Mouse (Mus musculus) midbrain, embryonic 11.5 days (tissue): ENCODE data around the gene Ccn1. TPM values are rescaled to one million over a fixed set of nuclear protein-coding genes. Genes with fewer than 3 reads are reported as not detected.

ENCODE experiments used
- ATAC-seq: fragments of 200-750 bp; cut with Nextera tagmentation; 2 replicates; pipeline ENCODE4 v1.8.0; 2017; ENCODE audit warnings: moderate TSS enrichment, moderate library complexity; ENCODE audit not compliant: low FRiP score
- DNase-seq: peaks from one replicate; pipeline ENCODE4 v3.0.0; 2015; ENCODE audit warnings: low spot score; ENCODE audit errors: missing footprints
- H3K27ac ChIP-seq: fragments of 300-500 bp; sonication (generic); 2 replicates; pipeline ENCODE4 v1.5.1; 2014; ENCODE audit warnings: low read depth, low read length
- H3K27me3 ChIP-seq: fragments of 300-500 bp; sonication (generic); 2 replicates; pipeline ENCODE4 v1.6.1; 2014; ENCODE audit warnings: mild to moderate bottlenecking, low read length, moderate library complexity, mixed read lengths; ENCODE audit not compliant: control insufficient read depth, insufficient read depth
- H3K36me3 ChIP-seq: fragments of 300-500 bp; sonication (generic); 2 replicates; pipeline ENCODE4 v1.6.1; 2014; ENCODE audit warnings: mild to moderate bottlenecking, low read length, moderate library complexity, mixed read lengths; ENCODE audit not compliant: control insufficient read depth, insufficient read depth
- H3K4me1 ChIP-seq: fragments of 300-500 bp; sonication (generic); 2 replicates; pipeline ENCODE4 v1.6.1; 2014; ENCODE audit warnings: low read length; ENCODE audit not compliant: control insufficient read depth, insufficient read depth
- H3K4me2 ChIP-seq: fragments of 300-500 bp; sonication (generic); 2 replicates; pipeline ENCODE4 v1.6.1; 2014; ENCODE audit warnings: mild to moderate bottlenecking, moderate library complexity
- H3K4me3 ChIP-seq: fragments of 300-500 bp; sonication (generic); 2 replicates; pipeline ENCODE4 v1.5.1; 2014; ENCODE audit warnings: low read depth, low read length
- H3K9ac ChIP-seq: fragments of 300-500 bp; sonication (generic); 2 replicates; pipeline ENCODE4 v1.6.1; 2014; ENCODE audit warnings: low read length
- H3K9me3 ChIP-seq: fragments of 300-500 bp; sonication (generic); 2 replicates; pipeline ENCODE4 v1.6.1; 2016; ENCODE audit warnings: low read length; ENCODE audit not compliant: control insufficient read depth
- WGBS: fragments of 180-500 bp; shearing (Covaris S2); extraction: QIAGEN DNeasy Blood & Tissue Kit; methylation state at CpG from one replicate; pipeline ENCODE4 v1.1.7; 2014; 5-methylcytosine and 5-hydroxymethylcytosine counted together
- polyA plus RNA-seq: library from polyadenylated mRNA; unstranded; fragments of >200 nt; fragmentation: Nextera tagmentation; extraction: Ambion mirVana; gene quantifications from 2 replicates; pipeline ENCODE4 v1.2.1, GENCODE M21; 2014

The Ccn1 gene
- polyA plus RNA-seq, 1 experiment from 2014 or later: 15.7 TPM

DNA sequence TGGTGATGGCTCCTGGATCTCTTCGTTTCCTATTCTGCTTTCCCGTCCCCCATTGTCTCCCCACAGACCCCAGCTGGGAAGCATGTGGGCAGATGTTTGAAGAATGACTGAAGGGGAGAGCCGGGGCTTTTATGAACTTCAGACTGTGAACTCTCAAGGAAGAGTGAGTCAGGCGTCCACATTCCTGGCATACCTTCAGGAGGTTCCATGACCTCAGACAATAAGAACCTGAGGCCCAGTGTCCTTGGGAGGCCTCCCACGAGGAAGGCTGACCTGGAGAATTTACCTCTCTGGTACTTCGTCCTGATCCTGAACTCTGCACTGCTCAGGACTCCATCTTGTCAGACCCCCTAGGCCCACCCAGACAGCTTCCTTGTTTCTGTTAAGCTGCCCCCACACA is 16.9 kb downstream of the Ccn1 start:
- WGBS: 27% methylated on average over 6 of the region's 6 CpGs
- H3K4me3 ChIP-seq: no peak overlapping the region
- H3K27ac ChIP-seq: no peak overlapping the region
- DNase-seq (no peak), ATAC-seq (no peak)
- H3K4me2 ChIP-seq: no peak overlapping the region
- H3K9me3 ChIP-seq: no peaks in the 10 kb centered on the region
- H3K9ac ChIP-seq: no peak overlapping the region
- H3K4me1 ChIP-seq: no peaks in the 10 kb centered on the region
- H3K27me3 ChIP-seq: no peaks in the 10 kb centered on the region
- no peaks in the 10 kb centered on the region for H3K36me3 ChIP-seq

DNA sequence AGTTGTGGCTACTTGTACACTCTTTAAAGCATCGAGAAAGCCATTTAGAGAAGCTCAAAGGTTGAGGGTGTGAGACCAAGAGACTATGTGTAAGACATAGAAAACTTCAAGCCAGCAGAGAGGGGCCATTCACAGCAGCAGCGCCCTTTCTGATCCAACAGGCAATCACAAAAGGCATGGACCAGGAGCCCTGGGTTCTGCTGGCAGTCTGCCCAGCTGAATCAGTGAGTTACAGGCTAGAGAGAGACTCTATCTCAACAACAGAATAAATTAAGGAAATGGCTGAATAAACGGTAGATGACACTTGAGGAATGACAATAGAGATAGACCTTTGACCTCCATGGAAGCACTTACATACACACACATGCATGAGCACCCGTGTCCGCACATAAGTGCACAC is 21.1 kb downstream of the Ccn1 start:
- Histone ChIP-seq H3K9me3 (no peaks in the 10 kb centered on the region), H3K9ac (no peak overlapping the region), H3K4me1 (no peaks in the 10 kb centered on the region), H3K27ac (no peak overlapping the region), H3K4me2 (no peak overlapping the region), H3K27me3 (no peaks in the 10 kb centered on the region), H3K4me3 (no peak overlapping the region), H3K36me3 (no peaks in the 10 kb centered on the region)
- no peak for DNase-seq
- no peak for ATAC-seq
- WGBS: 80% methylated on average over 5 of the region's 5 CpGs

DNA sequence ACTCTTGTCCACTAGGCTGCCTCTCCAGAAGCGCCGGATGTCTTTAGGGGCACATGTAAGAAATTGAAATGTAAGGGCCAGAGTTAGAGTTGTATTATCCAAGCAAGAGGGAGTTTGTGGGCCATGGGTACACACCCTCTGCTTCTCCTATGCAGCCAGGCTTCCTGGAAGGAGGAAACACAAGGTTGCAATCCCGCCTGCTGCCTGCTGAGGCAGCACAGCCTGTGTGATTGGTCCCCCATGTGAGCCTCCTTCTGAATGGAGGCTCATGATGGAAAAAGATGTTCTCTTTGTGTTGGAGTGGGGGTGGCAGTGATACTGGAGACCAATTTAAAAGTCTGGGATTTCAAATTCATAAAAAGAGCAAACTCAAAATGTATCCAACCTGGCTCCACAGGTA is 22.0 kb downstream of the Ccn1 start:
- ATAC-seq: 0 out of 2 replicates have a peak, but pooled peaks have one; percentile 50
- Histone ChIP-seq H3K27me3 (no peaks in the 10 kb centered on the region), H3K4me1 (no peaks in the 10 kb centered on the region), H3K9me3 (no peaks in the 10 kb centered on the region), H3K36me3 (no peaks in the 10 kb centered on the region), H3K27ac (no peak overlapping the region), H3K4me3 (no peak overlapping the region), H3K4me2 (no peak overlapping the region), H3K9ac (no peak overlapping the region)
- DNase-seq: peak; percentile 86
- WGBS: 67% methylated on average over 3 of the region's 3 CpGs

DNA sequence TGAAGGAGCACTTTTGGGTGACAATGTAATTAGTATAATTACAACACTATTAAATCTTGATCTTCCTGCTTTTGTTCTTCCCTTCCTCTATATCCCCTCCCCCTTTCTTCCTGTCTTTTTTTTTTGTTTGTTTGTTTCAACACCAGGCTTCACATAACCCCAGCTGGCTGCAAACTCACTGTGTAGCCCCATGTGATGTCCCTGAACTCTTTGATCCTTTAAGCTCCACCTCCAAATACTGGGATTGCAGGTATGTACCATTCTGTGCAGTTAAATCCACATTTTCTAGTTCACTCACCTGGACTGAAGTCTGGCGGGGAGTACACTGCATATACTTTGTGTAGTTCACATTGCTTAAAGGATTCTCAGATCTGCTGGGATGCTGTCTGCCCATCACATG is 23.7 kb downstream of the Ccn1 start:
- ATAC-seq: no peak

DNA sequence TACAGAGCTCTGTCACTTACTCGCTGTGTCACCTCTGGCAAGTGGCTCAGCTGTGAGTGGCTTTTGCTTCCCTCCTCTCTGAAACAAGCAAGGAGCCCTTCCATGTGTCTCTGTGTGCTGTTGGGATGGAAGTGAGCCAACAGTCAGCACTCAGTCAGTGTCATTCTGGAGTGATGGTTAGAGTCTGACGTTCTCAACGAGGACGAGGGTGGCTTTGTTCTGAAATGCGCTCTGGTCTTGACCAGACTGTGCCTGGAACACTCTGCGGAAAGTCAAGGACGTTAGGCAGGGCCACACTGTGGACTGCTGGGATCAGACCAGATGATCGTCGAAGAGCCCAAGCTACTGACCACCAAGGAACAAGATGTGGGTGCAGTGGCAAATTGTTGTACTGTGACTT is 24.2 kb downstream of the Ccn1 start:
- Histone ChIP-seq H3K4me1 (no peaks in the 10 kb centered on the region), H3K27me3 (no peaks in the 10 kb centered on the region), H3K9me3 (no peaks in the 10 kb centered on the region), H3K9ac (no peak overlapping the region), H3K4me2 (no peak overlapping the region), H3K4me3 (no peak overlapping the region), H3K36me3 (no peaks in the 10 kb centered on the region), H3K27ac (no peak overlapping the region)
- 89% methylated on average over 9 of the region's 9 CpGs for WGBS
- ATAC-seq: no peak
- DNase-seq: no peak

More for the DNA sequence above, 23.7 kb downstream of the Ccn1 start:
- no peaks in the 10 kb centered on the region for H3K9me3 ChIP-seq
- H3K4me1 ChIP-seq: no peaks in the 10 kb centered on the region
- no peak overlapping the region for H3K4me3 ChIP-seq
- no peak overlapping the region for H3K9ac ChIP-seq
- WGBS: 95% methylated on average over 1 of the region's 1 CpGs
- H3K27ac ChIP-seq: no peak overlapping the region
- no peaks in the 10 kb centered on the region for H3K36me3 ChIP-seq
- DNase-seq: no peak
- H3K4me2 ChIP-seq: no peak overlapping the region
- H3K27me3 ChIP-seq: no peaks in the 10 kb centered on the region

DNA sequence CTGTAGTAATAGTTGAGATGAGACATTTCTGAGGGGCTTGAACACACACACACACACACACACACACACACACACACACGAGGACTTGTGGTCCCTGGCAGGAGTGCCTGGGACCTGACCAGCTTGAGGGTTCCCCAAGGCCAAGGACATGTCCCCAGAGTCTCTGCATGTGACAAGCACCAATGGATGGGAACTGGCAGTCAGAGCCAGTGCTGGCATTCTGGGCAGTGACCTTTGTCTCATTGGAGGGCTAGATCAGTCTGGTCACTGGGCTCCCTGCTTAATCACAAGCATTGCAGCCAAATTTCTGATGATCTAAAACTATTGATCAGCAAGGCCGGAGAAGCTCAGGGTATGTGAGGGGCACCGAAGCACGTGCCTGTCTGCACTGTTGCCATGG is 25.0 kb downstream of the Ccn1 start:
- no peak overlapping the region for H3K4me3 ChIP-seq
- ATAC-seq: no peak
- no peak for DNase-seq
- no peak overlapping the region for H3K9ac ChIP-seq
- no peaks in the 10 kb centered on the region for H3K9me3 ChIP-seq
- H3K4me2 ChIP-seq: no peak overlapping the region
- WGBS: 78% methylated on average over 4 of the region's 4 CpGs
- H3K27ac ChIP-seq: no peak overlapping the region
- no peaks in the 10 kb centered on the region for H3K36me3 ChIP-seq
- H3K4me1 ChIP-seq: no peaks in the 10 kb centered on the region
- H3K27me3 ChIP-seq: no peaks in the 10 kb centered on the region

DNA sequence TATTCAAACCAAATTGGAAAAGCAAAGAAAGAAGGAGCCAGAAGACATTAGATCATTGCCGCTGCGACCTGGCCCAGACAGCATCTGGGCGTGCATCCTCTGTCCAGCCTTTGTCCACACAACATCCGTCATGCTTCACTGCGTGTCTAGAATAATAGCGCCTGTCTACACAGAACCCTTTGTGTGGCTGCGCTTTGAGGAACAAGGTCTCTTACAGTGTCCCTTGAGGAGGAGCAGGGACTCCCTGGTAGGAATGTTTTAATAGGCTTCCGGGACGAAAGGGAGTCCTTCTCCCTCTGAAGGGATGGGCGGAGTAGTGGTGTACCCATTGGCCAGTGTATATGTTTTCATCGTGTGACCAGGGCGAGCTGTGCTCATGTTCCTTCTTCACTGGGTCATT is 26.7 kb downstream of the Ccn1 start:
- no peaks in the 10 kb centered on the region for H3K9me3 ChIP-seq
- no peaks in the 10 kb centered on the region for H3K36me3 ChIP-seq
- no peaks in the 10 kb centered on the region for H3K4me1 ChIP-seq
- no peak overlapping the region for H3K27ac ChIP-seq
- H3K4me2 ChIP-seq: no peak overlapping the region
- DNase-seq (no peak), ATAC-seq (no peak)
- no peaks in the 10 kb centered on the region for H3K27me3 ChIP-seq
- H3K9ac ChIP-seq: no peak overlapping the region
- H3K4me3 ChIP-seq: no peak overlapping the region
- 85% methylated on average over 12 of the region's 12 CpGs for WGBS

DNA sequence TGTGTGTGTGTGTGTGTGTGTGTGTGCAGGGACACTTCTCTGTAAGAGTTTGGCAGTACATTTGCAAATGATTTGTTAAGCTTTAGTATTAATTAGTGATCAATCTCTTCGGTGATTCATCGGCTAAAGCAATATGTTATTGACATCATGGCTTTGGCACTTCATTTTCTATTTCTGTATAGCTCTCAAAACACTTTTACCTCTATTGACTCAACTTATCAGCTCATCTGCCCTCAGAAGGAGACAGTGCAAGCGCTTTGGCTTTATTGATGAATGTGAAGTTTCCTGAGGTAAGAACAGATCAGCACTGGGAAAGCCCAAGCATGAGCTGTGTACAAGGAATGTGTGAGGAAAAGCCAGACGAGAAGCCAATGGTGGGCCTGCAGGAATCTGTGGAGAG is 28.6 kb downstream of the Ccn1 start:
- WGBS: 95% methylated on average over 4 of the region's 4 CpGs
- no peak for DNase-seq
- no peak overlapping the region for H3K27ac ChIP-seq
- no peaks in the 10 kb centered on the region for H3K4me1 ChIP-seq
- H3K4me3 ChIP-seq: no peak overlapping the region
- no peaks in the 10 kb centered on the region for H3K27me3 ChIP-seq
- H3K9ac ChIP-seq: no peak overlapping the region
- H3K4me2 ChIP-seq: no peak overlapping the region
- no peaks in the 10 kb centered on the region for H3K36me3 ChIP-seq
- no peaks in the 10 kb centered on the region for H3K9me3 ChIP-seq
- no peak for ATAC-seq

DNA sequence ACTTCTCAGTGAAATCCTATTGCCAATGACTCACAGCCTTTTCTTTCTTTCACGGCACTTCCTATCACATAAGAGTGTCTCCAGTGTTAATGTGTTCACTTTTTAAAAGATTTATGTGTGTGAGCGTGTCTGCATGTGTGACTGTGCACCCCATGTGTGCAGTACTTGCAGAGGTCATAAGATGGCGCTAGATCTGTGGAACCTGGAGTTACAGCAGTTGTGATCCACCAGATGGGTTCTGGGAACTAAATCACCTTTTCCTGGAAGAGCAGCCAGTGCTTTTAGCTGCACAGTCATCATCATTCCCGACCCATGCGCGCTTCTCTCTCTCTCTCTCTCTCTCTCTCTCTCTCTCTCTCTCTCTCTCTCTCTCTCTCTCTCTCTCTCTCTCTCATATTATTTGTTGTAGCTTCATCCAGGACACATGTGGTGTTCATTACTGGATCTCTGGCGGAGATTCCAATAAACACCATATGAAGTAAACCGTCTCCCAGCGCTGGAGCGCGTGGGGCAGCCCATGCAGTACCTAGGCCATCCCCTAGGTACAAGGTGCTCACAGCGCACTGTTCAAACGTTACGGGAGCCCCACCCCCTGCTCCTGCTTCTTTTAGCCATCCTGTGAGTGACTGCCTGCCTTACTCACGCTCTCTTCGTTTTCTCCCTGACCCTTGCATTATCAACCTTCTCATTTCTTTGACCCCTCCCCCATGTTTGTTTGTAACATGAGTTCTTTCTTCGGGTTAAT is 30.0 kb downstream of the Ccn1 start:
- H3K4me1 ChIP-seq: peaks cover 3% of the 10 kb centered on the region; the same call in 1 of the 2 replicates
- H3K9ac ChIP-seq: no peak overlapping the region
- H3K4me3 ChIP-seq: no peak overlapping the region
- no peaks in the 10 kb centered on the region for H3K27me3 ChIP-seq
- H3K9me3 ChIP-seq: no peaks in the 10 kb centered on the region
- no peak overlapping the region for H3K27ac ChIP-seq
- WGBS: 92% methylated on average over 17 of the region's 17 CpGs
- H3K4me2 ChIP-seq: no peak overlapping the region
- ATAC-seq (no peak), DNase-seq (no peak)
- no peaks in the 10 kb centered on the region for H3K36me3 ChIP-seq
